Comparison of ENCODE assay signal across 20 mouse cellular contexts in the genomic region with DNA sequence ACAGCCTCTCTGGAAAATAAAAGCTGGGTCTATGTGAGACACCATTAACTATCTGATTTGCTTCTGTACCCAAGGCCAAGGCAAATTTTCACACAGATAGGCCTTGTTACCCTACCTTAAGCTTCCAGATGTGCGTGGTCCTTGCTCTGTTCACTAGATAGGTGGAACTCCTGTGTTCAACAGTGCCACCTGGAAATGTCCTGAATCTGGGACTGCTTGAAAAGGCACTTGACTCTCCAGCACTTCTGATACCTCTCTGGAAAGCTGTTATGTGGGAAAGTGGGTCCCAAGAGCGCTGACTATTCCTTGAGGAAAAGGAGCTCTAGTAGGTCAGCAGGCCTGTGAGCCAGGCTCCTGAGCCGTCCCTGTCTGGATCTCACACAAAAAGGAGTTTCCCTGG. TPM values are rescaled to one million over a fixed set of nuclear protein-coding genes. Genes with fewer than 3 reads are reported as not detected.
DNase-seq lines count a peak whose midpoint lies in the region; ATAC-seq lines count a peak whose summit lies in the region.
"Had no signal": no experiment of that assay in that cellular context is flagged by ENCODE, and none has a peak within 500 bp of the region (broad histone marks: within the 10 kb centered on the region; RNA-seq: fewer than 3 reads in every experiment).

No protein-coding gene starts in this region.

- WGBS in limb, embryonic 13.5 days, result 7% methylated on average over 3 of the region's 3 CpGs
- 17% methylated on average over 3 of the region's 3 CpGs for WGBS in liver, embryonic 12.5 days (ENCODE audit: insufficient replicate concordance)

- H3K9me3 ChIP-seq in limb, embryonic 13.5 days, result no peaks in the 10 kb centered on the region
- no peaks in the 10 kb centered on the region for H3K9me3 ChIP-seq in liver, embryonic 12.5 days (replicated peaks)

- ATAC-seq in limb, embryonic 13.5 days (ENCODE audit: low FRiP score, low read depth), result no peak
- no peak for ATAC-seq in liver, embryonic 12.5 days
- ATAC-seq: forebrain, embryonic 16.5 days; hindbrain, postnatal 0 days had no signal

- DNase-seq in gastrocnemius, postnatal 25 days, result peak; percentile 4
- no peak for DNase-seq in gastrocnemius, postnatal 4 days (ENCODE audit: low spot score in 2 of 2)
- peak; percentile 29 for DNase-seq in urinary bladder, postnatal 14 days (ENCODE audit: low spot score)
- no peak for DNase-seq in urinary bladder, postnatal 10 days (ENCODE audit: low spot score)
- DNase-seq in yolk sac, embryonic 10.5 days (ENCODE audit: low spot score), result no peak
- no peak for DNase-seq in thymus, postnatal 14 days
- DNase-seq: adrenal gland, postnatal 25 days; cerebellum, adult 9-10 months; embryo, embryonic 11 days; heart, postnatal 4 days; layer of hippocampus, postnatal 36 days; left cerebral cortex, postnatal 4 days; lung, adult 18-20 months; midbrain, embryonic 14.5 days had no signal

- H3K4me3 ChIP-seq in limb, embryonic 13.5 days, result peak overlapping the region; percentile 95
- H3K4me3 ChIP-seq in liver, embryonic 12.5 days, result no peak overlapping the region

- peak overlapping the region; percentile 100 for H3K9ac ChIP-seq in limb, embryonic 13.5 days
- H3K9ac ChIP-seq in liver, embryonic 12.5 days, result no peak overlapping the region

- H3K36me3 ChIP-seq in limb, embryonic 13.5 days, result peaks cover 23% of the 10 kb centered on the region
- H3K36me3 ChIP-seq in liver, embryonic 12.5 days, result no peaks in the 10 kb centered on the region

- peaks cover 3% of the 10 kb centered on the region; the same call in 1 of the 2 replicates for H3K27me3 ChIP-seq in limb, embryonic 13.5 days
- peaks cover 99% of the 10 kb centered on the region for H3K27me3 ChIP-seq in liver, embryonic 12.5 days (replicated peaks)

- peaks cover 33% of the 10 kb centered on the region for H3K4me1 ChIP-seq in limb, embryonic 13.5 days
- H3K4me1 ChIP-seq in liver, embryonic 12.5 days, result no peaks in the 10 kb centered on the region

- H3K27ac ChIP-seq in limb, embryonic 13.5 days, result peak overlapping the region; percentile 100
- H3K27ac ChIP-seq in liver, embryonic 12.5 days, result no peak overlapping the region
- H3K27ac ChIP-seq: hindbrain, postnatal 0 days had no signal

- peak overlapping the region; percentile 75 for H3K4me2 ChIP-seq in limb, embryonic 13.5 days (replicated peaks)
- no peak overlapping the region for H3K4me2 ChIP-seq in liver, embryonic 12.5 days
- H3K4me2 ChIP-seq: heart, embryonic 11.5 days had no signal

RNA-seq across cellular contexts. Expression of a gene that starts 3.8 kb away (rescaled TPM):
- total RNA-seq in gastrocnemius, postnatal 25 days (2021), result 10 to 100 TPM; 14.8 to 18.4 TPM
- 10 to 100 TPM; 31.5 to 32.3 TPM for total RNA-seq in gastrocnemius, postnatal 4 days (2021)
- polyA plus RNA-seq in limb, embryonic 13.5 days (2015; fragmentation: Nextera tagmentation; extraction: Ambion mirVana), result 191 and 207 TPM in 2 replicates
- 0.44 and 0.61 TPM in 2 replicates for polyA plus RNA-seq in liver, embryonic 12.5 days (2016; fragmentation: Nextera tagmentation; extraction: Ambion mirVana)
- total RNA-seq: adrenal gland, postnatal 25 days; heart, postnatal 4 days; hindbrain, postnatal 0 days; layer of hippocampus, postnatal 36 days; left cerebral cortex, postnatal 4 days had no signal
- polyA plus RNA-seq: forebrain, embryonic 16.5 days; hindbrain, postnatal 0 days; midbrain, embryonic 14.5 days; spleen, adult 2 months had no signal

RNA-seq across cellular contexts. Expression of a gene that starts 5.9 kb away (rescaled TPM):
- 10 to 100 TPM in 1 of 2 experiments, 1 to 10 TPM in 1; 5.7 to 13.5 TPM for total RNA-seq in gastrocnemius, postnatal 25 days (2021)
- 10 to 100 TPM; 16.5 to 17.7 TPM for total RNA-seq in gastrocnemius, postnatal 4 days (2021)
- 58.3 and 63.5 TPM in 2 replicates for polyA plus RNA-seq in limb, embryonic 13.5 days (2015; fragmentation: Nextera tagmentation; extraction: Ambion mirVana)
- 1.2 and 1.4 TPM in 2 replicates for polyA plus RNA-seq in liver, embryonic 12.5 days (2016; fragmentation: Nextera tagmentation; extraction: Ambion mirVana)
- total RNA-seq: heart, postnatal 4 days; layer of hippocampus, postnatal 36 days; left cerebral cortex, postnatal 4 days had no signal
- polyA plus RNA-seq: forebrain, embryonic 16.5 days; hindbrain, postnatal 0 days; midbrain, embryonic 14.5 days had no signal

RNA-seq across cellular contexts. Expression of a gene that starts 8.8 kb away (rescaled TPM):
- total RNA-seq in gastrocnemius, postnatal 25 days (2021), result 1 to 10 TPM; 1.4 to 1.8 TPM
- total RNA-seq in gastrocnemius, postnatal 4 days (2021), result 1 to 10 TPM; 6.0 to 6.6 TPM
- polyA plus RNA-seq in limb, embryonic 13.5 days (2015; fragmentation: Nextera tagmentation; extraction: Ambion mirVana), result 44.5 and 55.0 TPM in 2 replicates
- 0.06 TPM in 1 of 2 replicates, not detected in the other for polyA plus RNA-seq in liver, embryonic 12.5 days (2016; fragmentation: Nextera tagmentation; extraction: Ambion mirVana)
- total RNA-seq: adrenal gland, postnatal 25 days; heart, postnatal 4 days; hindbrain, postnatal 0 days; layer of hippocampus, postnatal 36 days; left cerebral cortex, postnatal 4 days had no signal
- polyA plus RNA-seq: forebrain, embryonic 16.5 days; heart, embryonic 11.5 days; hindbrain, postnatal 0 days; midbrain, embryonic 14.5 days; spleen, adult 2 months had no signal

RNA-seq across cellular contexts. Expression of a gene that starts 15.2 kb away (rescaled TPM):
- total RNA-seq in gastrocnemius, postnatal 25 days (2021), result 1 to 10 TPM; 4.7 to 5.5 TPM
- total RNA-seq in gastrocnemius, postnatal 4 days (2021), result 10 to 100 TPM; 11.2 to 12.5 TPM
- 11.8 and 13.1 TPM in 2 replicates for polyA plus RNA-seq in limb, embryonic 13.5 days (2015; fragmentation: Nextera tagmentation; extraction: Ambion mirVana)
- 0.74 and 0.81 TPM in 2 replicates for polyA plus RNA-seq in liver, embryonic 12.5 days (2016; fragmentation: Nextera tagmentation; extraction: Ambion mirVana)
- total RNA-seq: layer of hippocampus, postnatal 36 days; left cerebral cortex, postnatal 4 days had no signal
- polyA plus RNA-seq: forebrain, embryonic 16.5 days; midbrain, embryonic 14.5 days had no signal

RNA-seq across cellular contexts. Expression of a gene that starts 23.7 kb away (rescaled TPM):
- under 1 TPM in 1 of 2 experiments, not detected in 1; 0.46 TPM for total RNA-seq in gastrocnemius, postnatal 25 days (2021)
- total RNA-seq in gastrocnemius, postnatal 4 days (2021), result under 1 TPM in 1 of 2 experiments, not detected in 1; 0.73 TPM
- 0.29 TPM in 1 of 2 replicates, not detected in the other for polyA plus RNA-seq in limb, embryonic 13.5 days (2015; fragmentation: Nextera tagmentation; extraction: Ambion mirVana)
- not detected in 2 replicates for polyA plus RNA-seq in liver, embryonic 12.5 days (2016; fragmentation: Nextera tagmentation; extraction: Ambion mirVana)
- total RNA-seq: heart, postnatal 4 days; layer of hippocampus, postnatal 36 days; left cerebral cortex, postnatal 4 days had no signal
- polyA plus RNA-seq: forebrain, embryonic 16.5 days; heart, embryonic 11.5 days; hindbrain, postnatal 0 days; midbrain, embryonic 14.5 days; spleen, adult 2 months had no signal

Comparison
In these comparisons a context has a peak if more than half of its experiments do, and no peak if none do; other contexts are left out.
1. DNase-seq: peak in gastrocnemius, postnatal 25 days (single experiment) and urinary bladder, postnatal 14 days (single experiment); none in gastrocnemius, postnatal 4 days (0 of 2), urinary bladder, postnatal 10 days (single experiment), yolk sac, embryonic 10.5 days (single experiment) and thymus, postnatal 14 days (single experiment).